Comparison of ENCODE assay signal across 14 mouse cellular contexts in genomic region chr14:30255701-30256400, GRCm38 (mm10).
DNase-seq lines count a peak whose midpoint lies in the region; ATAC-seq and TF ChIP-seq lines count a peak whose summit lies in the region.
"Had no signal": no experiment of that assay in that cellular context is flagged by ENCODE, and none has a peak within 500 bp of the region (broad histone marks: within the 10 kb centered on the region; RNA-seq: fewer than 3 reads in every experiment).

No protein-coding gene starts in this region.

- no peaks in the 10 kb centered on the region for H3K36me3 ChIP-seq in hindbrain, embryonic 14.5 days (replicated peaks; ENCODE audit: control insufficient read depth, insufficient read depth)
- H3K36me3 ChIP-seq in stomach, postnatal 0 days (ENCODE audit: control insufficient read depth, insufficient read depth, low read length) = no peaks in the 10 kb centered on the region
- H3K36me3 ChIP-seq: liver, embryonic 12.5 days had no signal

- no peaks in the 10 kb centered on the region for H3K9me3 ChIP-seq in hindbrain, embryonic 14.5 days (ENCODE audit: control insufficient read depth, low read length)
- H3K9me3 ChIP-seq in stomach, postnatal 0 days (ENCODE audit: control insufficient read depth, low read length) = no peaks in the 10 kb centered on the region
- H3K9me3 ChIP-seq: liver, embryonic 12.5 days had no signal

- H3K27me3 ChIP-seq in hindbrain, embryonic 14.5 days (ENCODE audit: control insufficient read depth, insufficient read depth, low read length) = no peaks in the 10 kb centered on the region
- no peaks in the 10 kb centered on the region for H3K27me3 ChIP-seq in stomach, postnatal 0 days (ENCODE audit: control insufficient read depth, insufficient read depth, low read length)

- H3K4me2 ChIP-seq in hindbrain, embryonic 14.5 days (replicated peaks) = no peak overlapping the region
- no peak overlapping the region for H3K4me2 ChIP-seq in stomach, postnatal 0 days (replicated peaks; ENCODE audit: low read depth)
- H3K4me2 ChIP-seq: liver, embryonic 12.5 days had no signal

- 0 out of 2 replicates have a peak, but pooled peaks have one; percentile 59 for ATAC-seq in hindbrain, embryonic 14.5 days (ENCODE audit: low FRiP score)
- no peak; the same call in 1 of the 2 replicates for ATAC-seq in stomach, postnatal 0 days (ENCODE audit: low FRiP score, low TSS enrichment)
- ATAC-seq: liver, embryonic 12.5 days had no signal

- DNase-seq in embryo, embryonic 10 days (ENCODE audit: low spot score) = peak; percentile 11
- no peak for DNase-seq in embryo, embryonic 9.5 days (ENCODE audit: extremely low spot score)
- DNase-seq in thymus, postnatal 4 days = peak; percentile 26
- no peak for DNase-seq in thymus, postnatal 25 days
- peak; percentile 45 for DNase-seq in hindbrain, embryonic 14.5 days (ENCODE audit: low spot score)
- no peak for DNase-seq in stomach, postnatal 0 days (ENCODE audit: low spot score)
- DNase-seq in frontal cortex, postnatal 10 days (ENCODE audit: low spot score in 2 of 2) = no peak
- no peak for DNase-seq in gastrocnemius, postnatal 10 days
- DNase-seq: cerebellum, adult 18-20 months; heart, postnatal 14 days; kidney, postnatal 25 days; right cerebral cortex, adult 18-20 months; thymus, adult 2 months had no signal

- H3K9ac ChIP-seq in hindbrain, embryonic 14.5 days = no peak overlapping the region
- no peak overlapping the region for H3K9ac ChIP-seq in stomach, postnatal 0 days (ENCODE audit: low read length)
- H3K9ac ChIP-seq: liver, embryonic 12.5 days had no signal

- H3K27ac ChIP-seq in hindbrain, embryonic 14.5 days = peak overlapping the region; percentile 41; the same call in 1 of the 2 replicates
- 0 out of 2 replicates have a peak overlapping the region, but pooled peaks have one; percentile 20 for H3K27ac ChIP-seq in stomach, postnatal 0 days (replicated peaks)
- H3K27ac ChIP-seq: liver, embryonic 12.5 days had no signal

- WGBS in hindbrain, embryonic 14.5 days = 62% methylated on average over 12 of the region's 12 CpGs
- 63% methylated on average over 12 of the region's 12 CpGs for WGBS in stomach, postnatal 0 days

- no peak for TF ChIP-seq EP300 in stomach, postnatal 0 days (optimal IDR thresholded peaks at IDR 0.05)

- no peak overlapping the region for H3K4me3 ChIP-seq in hindbrain, embryonic 14.5 days (replicated peaks; ENCODE audit: low read length)
- H3K4me3 ChIP-seq in stomach, postnatal 0 days (ENCODE audit: low read depth, low read length) = no peak overlapping the region
- H3K4me3 ChIP-seq: liver, embryonic 12.5 days had no signal

- no peak for TF ChIP-seq CTCF in stomach, postnatal 0 days (IDR thresholded peaks at IDR 0.05; ENCODE audit: low read depth)

- peaks cover 24% of the 10 kb centered on the region for H3K4me1 ChIP-seq in hindbrain, embryonic 14.5 days (replicated peaks; ENCODE audit: control insufficient read depth, insufficient read depth, low read length)
- H3K4me1 ChIP-seq in stomach, postnatal 0 days (replicated peaks; ENCODE audit: control insufficient read depth, insufficient read depth) = 0 out of 2 replicates have a peak, but pooled peaks cover 2% of the 10 kb centered on the region
- H3K4me1 ChIP-seq: liver, embryonic 12.5 days had no signal

Comparison
In these comparisons a context has a peak if more than half of its experiments do, and no peak if none do; other contexts are left out.
1. DNase-seq: peak in embryo, embryonic 10 days (single experiment), thymus, postnatal 4 days (single experiment) and hindbrain, embryonic 14.5 days (single experiment); none in embryo, embryonic 9.5 days (single experiment), thymus, postnatal 25 days (single experiment), stomach, postnatal 0 days (single experiment), frontal cortex, postnatal 10 days (0 of 2) and gastrocnemius, postnatal 10 days (single experiment).